Mouse (Mus musculus): ENCODE measurements around the gene Ephb2. TPM values are rescaled to one million over a fixed set of nuclear protein-coding genes. Genes with fewer than 3 reads are reported as not detected.

Gene Ephb2
- polyA plus RNA-seq, 1 experiment from 2014 or later: 9.6 TPM

- peak overlapping the region; percentile 80 for H3K4me3 ChIP-seq
- no peaks in the 10 kb centered on the region for H3K9me3 ChIP-seq (replicated peaks)
- no peak for DNase-seq (ENCODE audit: low spot score)
- peaks cover 83% of the 10 kb centered on the region for H3K4me1 ChIP-seq
- H3K36me3 ChIP-seq: no peaks in the 10 kb centered on the region
- peaks cover 59% of the 10 kb centered on the region for H3K27me3 ChIP-seq (ENCODE audit: low read depth, poor library complexity, severe bottlenecking)
- WGBS: 67% methylated on average over 21 of the region's 21 CpGs
- H3K27ac ChIP-seq: peak overlapping the region; percentile 42; the same call in 1 of the 2 replicates
Observed at GRCm38 (mm10) chr4:136833619-136834351, 2.0 kb downstream of the Ephb2 start.

GRCm38 (mm10) chr4:136832559-136833232 is 3.1 kb downstream of the Ephb2 start:
- Histone ChIP-seq H3K4me3 (no peak overlapping the region), H3K36me3 (peaks cover 4% of the 10 kb centered on the region; the same call in 1 of the 2 replicates), H3K27ac (no peak overlapping the region), H3K4me1 (peaks cover 83% of the 10 kb centered on the region), H3K9me3 (replicated peaks) (no peaks in the 10 kb centered on the region), H3K27me3 (ENCODE audit: low read depth, poor library complexity, severe bottlenecking) (peaks cover 49% of the 10 kb centered on the region)
- no peak for DNase-seq (ENCODE audit: low spot score)
- WGBS: 64% methylated on average over 16 of the region's 16 CpGs

GRCm38 (mm10) chr4:136830272-136830823 is 5.4 kb downstream of the Ephb2 start:
- H3K36me3 ChIP-seq: peaks cover 8% of the 10 kb centered on the region
- peaks cover 39% of the 10 kb centered on the region for H3K27me3 ChIP-seq (ENCODE audit: low read depth, poor library complexity, severe bottlenecking)
- H3K9me3 ChIP-seq (replicated peaks): no peaks in the 10 kb centered on the region
- peaks cover 75% of the 10 kb centered on the region for H3K4me1 ChIP-seq
- 19% methylated on average over 9 of the region's 9 CpGs for WGBS
- DNase-seq (ENCODE audit: low spot score): no peak
- peak overlapping the region; percentile 29 for H3K4me3 ChIP-seq
- peak overlapping the region; percentile 14; the same call in 1 of the 2 replicates for H3K27ac ChIP-seq

GRCm38 (mm10) chr4:136829837-136830236 is 6.0 kb downstream of the Ephb2 start:
- H3K4me3 ChIP-seq: peak overlapping the region; percentile 29
- 5% methylated on average over 9 of the region's 9 CpGs for WGBS

GRCm38 (mm10) chr4:136828664-136829569 is 6.9 kb downstream of the Ephb2 start:
- Histone ChIP-seq H3K9me3 (replicated peaks) (no peaks in the 10 kb centered on the region), H3K27me3 (ENCODE audit: low read depth, poor library complexity, severe bottlenecking) (peaks cover 36% of the 10 kb centered on the region), H3K27ac (peak overlapping the region; percentile 14; the same call in 1 of the 2 replicates), H3K4me1 (peaks cover 63% of the 10 kb centered on the region), H3K4me3 (no peak overlapping the region), H3K36me3 (peaks cover 12% of the 10 kb centered on the region)
- WGBS: 27% methylated on average over 11 of the region's 11 CpGs
- DNase-seq (ENCODE audit: low spot score): no peak

More at GRCm38 (mm10) chr4:136829837-136830236, 6.0 kb downstream of the Ephb2 start:
- Histone ChIP-seq H3K9me3 (replicated peaks) (no peaks in the 10 kb centered on the region), H3K27me3 (ENCODE audit: low read depth, poor library complexity, severe bottlenecking) (peaks cover 39% of the 10 kb centered on the region), H3K36me3 (peaks cover 10% of the 10 kb centered on the region), H3K27ac (peak overlapping the region; percentile 14; the same call in 1 of the 2 replicates), H3K4me1 (peaks cover 73% of the 10 kb centered on the region)
- DNase-seq (ENCODE audit: low spot score): no peak

- Histone ChIP-seq H3K9me3 (replicated peaks) (no peaks in the 10 kb centered on the region), H3K27ac (no peak overlapping the region), H3K27me3 (ENCODE audit: low read depth, poor library complexity, severe bottlenecking) (peaks cover 13% of the 10 kb centered on the region), H3K4me1 (peaks cover 33% of the 10 kb centered on the region), H3K36me3 (peaks cover 12% of the 10 kb centered on the region), H3K4me3 (no peak overlapping the region)
- no peak for DNase-seq (ENCODE audit: low spot score)
- WGBS: 82% methylated on average over 18 of the region's 18 CpGs
Observed at GRCm38 (mm10) chr4:136824935-136825552, 10.7 kb downstream of the Ephb2 start.

- H3K4me3 ChIP-seq: no peak overlapping the region
- peaks cover 49% of the 10 kb centered on the region for H3K4me1 ChIP-seq
- no peak for DNase-seq (ENCODE audit: low spot score)
- 34% methylated on average over 10 of the region's 10 CpGs for WGBS
- H3K9me3 ChIP-seq (replicated peaks): no peaks in the 10 kb centered on the region
- H3K36me3 ChIP-seq: peaks cover 4% of the 10 kb centered on the region
- H3K27ac ChIP-seq: peak overlapping the region; percentile 58; the same call in 1 of the 2 replicates
- no peaks in the 10 kb centered on the region for H3K27me3 ChIP-seq (ENCODE audit: low read depth, poor library complexity, severe bottlenecking)
Observed at GRCm38 (mm10) chr4:136820069-136820522, 15.7 kb downstream of the Ephb2 start.

GRCm38 (mm10) chr4:136816701-136817100 is 19.1 kb downstream of the Ephb2 start:
- Histone ChIP-seq H3K9me3 (replicated peaks) (no peaks in the 10 kb centered on the region), H3K27me3 (ENCODE audit: low read depth, poor library complexity, severe bottlenecking) (no peaks in the 10 kb centered on the region), H3K36me3 (no peaks in the 10 kb centered on the region), H3K4me3 (no peak overlapping the region), H3K27ac (no peak overlapping the region), H3K4me1 (peaks cover 54% of the 10 kb centered on the region)
- DNase-seq (ENCODE audit: low spot score): no peak
- 47% methylated on average over 7 of the region's 7 CpGs for WGBS

GRCm38 (mm10) chr4:136815364-136815763 is 20.4 kb downstream of the Ephb2 start:
- Histone ChIP-seq H3K9me3 (replicated peaks) (no peaks in the 10 kb centered on the region), H3K4me1 (peaks cover 64% of the 10 kb centered on the region), H3K4me3 (no peak overlapping the region), H3K27ac (no peak overlapping the region), H3K36me3 (no peaks in the 10 kb centered on the region), H3K27me3 (ENCODE audit: low read depth, poor library complexity, severe bottlenecking) (no peaks in the 10 kb centered on the region)
- 67% methylated on average over 5 of the region's 5 CpGs for WGBS
- DNase-seq (ENCODE audit: low spot score): no peak

- Histone ChIP-seq H3K27ac (no peak overlapping the region), H3K4me3 (no peak overlapping the region), H3K36me3 (peaks cover 4% of the 10 kb centered on the region; the same call in 1 of the 2 replicates), H3K4me1 (peaks cover 55% of the 10 kb centered on the region), H3K27me3 (ENCODE audit: low read depth, poor library complexity, severe bottlenecking) (no peaks in the 10 kb centered on the region), H3K9me3 (replicated peaks) (no peaks in the 10 kb centered on the region)
- DNase-seq (ENCODE audit: low spot score): no peak
- WGBS: 74% methylated on average over 4 of the region's 4 CpGs
Observed at GRCm38 (mm10) chr4:136812543-136812942, 23.2 kb downstream of the Ephb2 start.

- no peaks in the 10 kb centered on the region for H3K27me3 ChIP-seq (ENCODE audit: low read depth, poor library complexity, severe bottlenecking)
- H3K4me3 ChIP-seq: no peak overlapping the region
- H3K27ac ChIP-seq: no peak overlapping the region
- H3K4me1 ChIP-seq: peaks cover 55% of the 10 kb centered on the region
- H3K9me3 ChIP-seq (replicated peaks): no peaks in the 10 kb centered on the region
- no peak for DNase-seq (ENCODE audit: low spot score)
- WGBS: 30% methylated on average over 6 of the region's 6 CpGs
- peaks cover 4% of the 10 kb centered on the region; the same call in 1 of the 2 replicates for H3K36me3 ChIP-seq
Observed at GRCm38 (mm10) chr4:136811596-136811995, 24.2 kb downstream of the Ephb2 start.

- DNase-seq (ENCODE audit: low spot score): no peak
- Histone ChIP-seq H3K27ac (no peak overlapping the region), H3K27me3 (ENCODE audit: low read depth, poor library complexity, severe bottlenecking) (0 out of 2 replicates have a peak, but pooled peaks cover 4% of the 10 kb centered on the region), H3K4me1 (peaks cover 63% of the 10 kb centered on the region), H3K4me3 (no peak overlapping the region), H3K36me3 (peaks cover 4% of the 10 kb centered on the region; the same call in 1 of the 2 replicates), H3K9me3 (replicated peaks) (no peaks in the 10 kb centered on the region)
- WGBS: 33% methylated on average over 11 of the region's 11 CpGs
Observed at GRCm38 (mm10) chr4:136808478-136808877, 27.3 kb downstream of the Ephb2 start.
